Mouse (Mus musculus): ENCODE measurements around the gene Klk6.

DNA sequence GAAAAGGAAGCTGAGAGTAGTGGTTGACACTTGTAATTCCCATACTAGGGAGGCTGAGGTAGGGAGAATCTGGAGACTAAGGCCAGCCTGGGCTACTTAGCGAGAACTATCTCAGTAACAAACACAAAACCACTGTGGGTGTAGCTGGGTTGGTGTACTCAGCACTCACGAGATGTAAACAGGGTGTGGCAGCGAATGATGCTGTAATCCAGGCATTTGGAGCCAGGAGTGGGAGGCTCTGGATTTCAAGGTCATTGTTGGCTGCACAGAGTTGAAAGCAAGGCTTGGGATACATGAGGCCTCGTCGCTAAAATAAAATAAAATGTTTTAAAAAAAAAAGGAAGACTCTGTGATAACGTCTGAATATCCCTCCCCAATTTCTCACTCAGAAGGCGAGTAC lies 32.0 kb downstream of the Klk6 start:
- TF ChIP-seq CTCF (conservative IDR thresholded peaks at IDR 0.05; ENCODE audit: low read length) = no peak
- TF ChIP-seq NANOG (IDR thresholded peaks at IDR 0.05; ENCODE audit: borderline replicate concordance, low read length) = no peak
